Mouse (Mus musculus): Measurements from ENCODE around the gene Cnpy1. TPM values are rescaled to one million over a fixed set of nuclear protein-coding genes. Genes with fewer than 3 reads are reported as not detected.

The Cnpy1 gene
- total RNA-seq, 2 experiments from 2014 or later = not detected

Other genes starting within 250 kb of the Cnpy1 start
- gene Insig1, start 174.4 kb downstream of the Cnpy1 start, total RNA-seq (2021) = 10 to 100 TPM; 66.4 to 98.6 TPM
- gene En2, start 80.1 kb downstream of the Cnpy1 start, total RNA-seq (2021) = under 1 TPM; 0.20 to 0.44 TPM
- gene Rbm33, start 71.3 kb upstream of the Cnpy1 start, total RNA-seq (2021) = 10 to 100 TPM; 55.7 to 85.0 TPM
- gene Shh, start 221.4 kb upstream of the Cnpy1 start, total RNA-seq (2021) = 1 to 10 TPM; 2.7 to 3.5 TPM

Measured in left cerebral cortex, postnatal 36 days (tissue).